Mouse (Mus musculus): ENCODE measurements around the gene Trip6.

Gene Trip6

GRCm38 (mm10) chr5:137314193-137315083 lies at the start of gene Trip6:
TSS of gene Trip6 (minus strand) at chr5:137314404.
- DNase-seq (ENCODE audit: low spot score in 2 of 2): peak; percentile 45 to 72

GRCm38 (mm10) chr5:137358382-137358781 lies 44.2 kb upstream of the Trip6 start:
- peak in 1 of 2 experiments; percentile 39 for DNase-seq (ENCODE audit: low spot score in 2 of 2)

DNA sequence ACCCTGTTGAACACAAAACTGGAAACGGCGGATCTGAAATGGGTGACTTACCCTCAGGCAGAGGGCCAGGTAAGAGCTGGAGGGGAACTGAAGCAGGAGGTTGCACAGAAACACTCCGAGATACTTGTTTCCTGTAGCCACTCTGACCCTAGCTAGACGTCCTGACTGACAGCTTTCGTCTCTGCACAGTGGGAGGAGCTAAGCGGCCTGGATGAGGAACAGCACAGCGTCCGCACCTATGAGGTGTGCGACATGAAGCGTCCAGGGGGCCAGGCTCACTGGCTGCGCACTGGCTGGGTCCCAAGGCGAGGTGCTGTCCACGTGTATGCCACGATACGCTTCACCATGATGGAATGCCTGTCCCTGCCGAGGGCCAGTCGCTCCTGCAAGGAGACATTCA lies 39.9 kb upstream of the Trip6 start:
- DNase-seq (ENCODE audit: low spot score in 2 of 2): no peak

- no peak for DNase-seq (ENCODE audit: low spot score in 2 of 2)
Observed at GRCm38 (mm10) chr5:137352011-137352975, 38.1 kb upstream of the Trip6 start.

- DNase-seq (ENCODE audit: low spot score in 2 of 2): no peak
Observed at GRCm38 (mm10) chr5:137351394-137351793, 37.2 kb upstream of the Trip6 start.

GRCm38 (mm10) chr5:137351058-137351380 lies 36.8 kb upstream of the Trip6 start:
- DNase-seq (ENCODE audit: low spot score in 2 of 2): no peak

DNA sequence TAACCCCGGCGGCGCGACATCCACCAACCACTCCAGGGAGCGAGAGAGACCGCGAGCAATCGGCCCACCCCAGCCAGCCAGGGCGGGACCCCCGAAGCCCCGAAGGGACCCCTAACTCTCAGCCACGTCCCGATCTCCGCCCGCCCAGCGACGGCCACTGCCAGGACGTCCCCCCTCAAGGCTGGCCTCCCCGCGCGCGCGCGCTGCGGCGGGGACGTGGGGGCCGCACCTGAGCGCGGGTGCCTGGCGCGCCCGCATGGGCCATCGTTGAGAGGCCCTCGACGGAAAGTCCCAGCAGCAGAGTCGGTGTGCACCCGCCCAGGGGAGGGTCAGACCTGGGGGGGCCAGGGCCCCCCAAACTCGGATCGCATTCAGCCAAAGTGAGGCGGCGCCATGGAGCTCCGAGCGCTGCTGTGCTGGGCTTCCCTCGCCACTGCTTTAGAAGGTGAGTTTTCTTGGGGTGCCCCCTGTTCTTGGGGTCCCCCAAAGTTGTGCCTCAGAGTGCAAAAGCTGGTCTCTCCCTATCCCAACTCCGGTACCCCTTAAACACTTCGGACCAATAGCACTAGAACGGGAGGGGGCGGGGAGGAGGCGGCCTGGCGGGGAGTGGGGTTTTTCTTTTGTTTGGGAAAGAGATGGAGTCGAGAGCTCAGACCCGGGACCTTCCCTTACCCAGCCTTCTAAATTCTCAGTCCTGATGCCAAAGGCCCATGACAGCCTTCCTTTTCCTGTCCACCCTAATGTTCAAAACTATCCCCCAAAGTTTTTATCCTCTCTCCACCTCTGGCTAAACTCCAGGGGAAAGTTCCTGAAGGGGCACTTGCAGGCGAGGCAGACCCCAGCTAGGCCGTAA lies 36.2 kb upstream of the Trip6 start:
- DNase-seq (ENCODE audit: low spot score in 2 of 2): no peak

GRCm38 (mm10) chr5:137349384-137350204 lies 35.4 kb upstream of the Trip6 start, which contains the start of gene Ephb4:
TSS of gene Ephb4 (plus strand) at chr5:137350109.
- peak in 1 of 2 experiments; percentile 57 for DNase-seq (ENCODE audit: low spot score in 2 of 2)

- DNase-seq (ENCODE audit: low spot score in 2 of 2): peak in 1 of 2 experiments; percentile 35
Observed at GRCm38 (mm10) chr5:137348482-137349383, 34.5 kb upstream of the Trip6 start.

GRCm38 (mm10) chr5:137347856-137348255 lies 33.7 kb upstream of the Trip6 start:
- no peak for DNase-seq (ENCODE audit: low spot score in 2 of 2)

- DNase-seq (ENCODE audit: low spot score in 2 of 2): no peak
Observed at GRCm38 (mm10) chr5:137346983-137347382, 32.8 kb upstream of the Trip6 start.

DNA sequence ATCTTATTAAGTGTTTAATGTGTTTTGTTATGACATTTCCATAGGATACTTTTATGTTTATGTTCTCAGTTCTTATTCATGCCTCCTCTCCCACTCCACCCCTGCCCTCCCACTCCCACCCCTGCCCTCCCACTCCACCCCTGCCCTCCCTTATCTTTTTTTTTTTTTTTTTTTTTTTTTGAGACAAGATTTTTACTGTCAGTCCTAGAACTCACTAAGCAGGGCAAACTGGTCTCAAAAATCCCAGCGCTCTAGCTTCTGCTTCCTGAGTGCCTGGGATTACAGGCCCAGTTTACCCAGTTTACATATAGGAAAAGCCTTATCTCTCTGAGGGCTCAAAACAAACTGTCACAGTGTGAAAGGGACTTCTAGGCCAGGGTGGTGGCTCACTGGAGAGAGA lies 32.2 kb upstream of the Trip6 start:
- DNase-seq (ENCODE audit: low spot score in 2 of 2): no peak

DNA sequence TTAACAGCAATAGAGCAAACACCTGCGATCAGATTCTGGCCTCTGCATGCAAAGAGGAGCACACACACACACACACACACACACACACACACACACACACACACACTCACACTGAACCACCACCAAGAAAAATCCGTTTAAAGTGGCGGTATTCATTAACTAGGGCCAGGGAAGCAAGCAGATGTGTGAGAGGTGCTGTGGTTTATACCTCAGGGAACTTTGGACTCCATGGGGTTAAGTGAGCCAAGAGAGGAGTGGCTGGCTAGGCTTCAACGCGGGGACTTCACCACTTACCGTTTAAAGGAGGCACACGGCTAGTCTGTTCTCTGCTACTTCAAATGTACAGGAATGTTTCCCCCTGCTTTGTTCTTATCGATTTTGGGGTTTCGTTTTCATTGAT lies 31.6 kb upstream of the Trip6 start:
- no peak for DNase-seq (ENCODE audit: low spot score in 2 of 2)

DNA sequence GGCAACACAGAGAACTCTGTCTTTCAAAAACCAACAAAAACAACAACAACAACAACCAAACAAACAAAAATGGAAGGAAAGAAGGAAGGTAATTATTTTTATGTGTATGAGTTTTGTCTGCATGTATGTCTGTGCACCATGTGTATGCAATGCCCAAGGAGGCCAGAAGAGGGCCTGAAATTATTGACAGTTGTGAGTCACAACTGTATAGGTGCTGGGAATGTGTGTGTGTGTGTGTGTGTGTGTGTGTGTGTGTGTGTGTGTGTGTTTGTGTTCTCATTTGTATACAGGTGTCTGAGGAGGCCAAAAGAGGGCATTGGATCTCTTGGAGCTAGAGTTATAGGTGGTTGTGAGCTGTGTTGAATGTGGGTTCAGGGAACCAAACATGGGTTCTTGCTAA lies 29.7 kb upstream of the Trip6 start:
- no peak for DNase-seq (ENCODE audit: low spot score in 2 of 2)

DNA sequence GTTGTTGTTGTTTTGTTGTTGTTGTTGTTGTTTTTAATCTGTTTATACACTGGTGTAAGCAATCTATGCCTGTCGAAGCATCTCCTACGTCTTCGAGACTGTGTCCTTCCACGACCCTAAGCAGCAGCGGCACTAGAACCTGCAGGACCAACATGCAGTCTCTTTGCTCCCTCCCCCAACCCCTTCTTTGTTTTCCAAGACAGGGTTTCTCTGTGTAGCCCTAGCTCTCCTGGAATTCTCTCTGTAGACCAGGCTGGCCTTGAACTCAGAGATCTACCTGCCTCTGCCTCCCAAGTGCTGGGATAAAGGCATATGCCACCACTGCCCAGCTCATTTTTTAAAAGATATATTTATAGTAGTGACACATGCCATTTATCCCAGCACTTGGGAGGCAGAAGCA lies 29.2 kb upstream of the Trip6 start:
- no peak for DNase-seq (ENCODE audit: low spot score in 2 of 2)

DNA sequence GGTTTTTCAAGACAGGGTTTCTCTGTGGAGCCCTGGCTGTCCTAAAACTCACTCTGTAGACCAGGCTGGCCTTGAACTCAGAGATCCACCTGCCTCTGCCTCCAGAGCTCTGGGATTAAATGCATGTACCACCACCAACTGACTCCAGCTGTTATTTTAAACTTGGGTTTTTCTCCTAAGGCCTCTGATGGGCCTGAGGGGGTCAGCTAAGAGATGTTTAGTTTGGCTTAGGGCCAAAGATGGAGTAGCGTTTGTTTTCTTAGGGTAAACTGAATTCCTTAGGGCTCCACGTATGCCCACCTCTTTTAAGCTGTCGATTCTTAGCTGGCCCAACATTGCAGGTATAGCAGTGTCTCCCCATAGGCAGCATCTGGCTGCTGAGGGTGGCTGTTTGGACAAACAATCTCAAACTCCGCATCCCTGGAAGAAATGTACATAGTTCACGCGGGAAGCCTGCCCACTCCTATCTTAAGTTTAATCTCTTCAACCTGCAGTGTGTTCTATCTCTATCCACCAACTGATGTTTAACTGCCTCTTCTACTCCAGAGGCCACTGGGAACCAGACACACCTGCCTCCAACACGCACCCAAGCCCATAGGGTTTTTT lies 28.3 kb upstream of the Trip6 start:
- no peak for DNase-seq (ENCODE audit: low spot score in 2 of 2)

- peak in 1 of 2 experiments; percentile 57 for DNase-seq (ENCODE audit: low spot score in 2 of 2)
Observed at GRCm38 (mm10) chr5:137340222-137340621, 26.0 kb upstream of the Trip6 start.

DNA sequence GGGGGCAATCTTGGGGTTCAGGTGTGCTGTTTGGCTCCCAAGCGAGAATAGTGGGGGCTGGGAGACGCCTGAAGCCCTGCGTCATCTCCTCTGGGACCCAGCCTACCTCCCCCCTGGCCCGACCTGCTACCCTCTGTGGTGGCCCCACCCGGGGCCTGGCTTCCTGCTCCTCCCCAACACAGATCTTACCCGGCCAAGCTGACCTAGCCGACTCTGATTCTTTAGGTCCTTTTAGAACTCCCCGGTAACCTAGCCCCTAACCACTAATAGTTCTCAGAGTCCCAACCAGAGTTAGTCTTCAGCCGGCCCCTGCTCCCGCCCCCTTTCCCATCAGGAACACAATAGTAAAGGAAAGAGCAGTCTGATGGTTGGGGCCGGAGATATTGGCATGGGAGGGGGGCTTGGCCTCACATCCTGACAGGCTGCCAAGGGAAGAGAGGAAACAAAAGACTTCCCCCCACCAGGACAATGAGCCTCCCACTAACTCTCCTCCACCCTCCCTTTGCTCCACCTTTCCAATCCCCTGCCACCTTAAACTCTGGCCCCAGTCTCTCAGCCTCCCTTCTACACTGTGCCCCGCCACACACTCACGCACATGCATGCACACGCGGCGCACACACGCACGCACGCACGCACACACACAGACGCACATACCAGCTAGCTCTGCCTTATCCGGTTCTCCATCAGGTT lies 25.2 kb upstream of the Trip6 start:
- peak; percentile 35 to 57 for DNase-seq (ENCODE audit: low spot score in 2 of 2)
